Mouse (Mus musculus) thymus, adult 2 months (tissue): Measurements from ENCODE around the gene Lypd6. TPM values are rescaled to one million over a fixed set of nuclear protein-coding genes. Genes with fewer than 3 reads are reported as not detected.

ENCODE experiments used
- DNase-seq: peaks from one replicate; pipeline ENCODE4 v3.0.0; 2021
- H3K27ac ChIP-seq: fragments of 200-500 bp; 2 replicates; pipeline ENCODE4 v1.5.1; 2012; ENCODE audit warnings: low read length, control low read depth; ENCODE audit not compliant: control insufficient read depth, insufficient read depth
- H3K27me3 ChIP-seq: fragments of 200-500 bp; 2 replicates; pipeline ENCODE4 v1.6.1; 2012; ENCODE audit warnings: mild to moderate bottlenecking, low read length, moderate library complexity, mixed read lengths; ENCODE audit not compliant: control insufficient read depth, insufficient read depth
- H3K36me3 ChIP-seq: fragments of 200-500 bp; 2 replicates; pipeline ENCODE4 v1.6.1; 2012; ENCODE audit warnings: mild to moderate bottlenecking, low read length, moderate library complexity; ENCODE audit not compliant: control insufficient read depth, insufficient read depth
- H3K4me1 ChIP-seq: fragments of 200-500 bp; replicated peaks from 2 replicates; pipeline ENCODE4 v1.6.1; 2012; ENCODE audit warnings: low read length; ENCODE audit not compliant: control insufficient read depth, insufficient read depth
- H3K4me3 ChIP-seq: fragments of 200-500 bp; 2 replicates; pipeline ENCODE4 v1.5.1; 2012; ENCODE audit warnings: mild to moderate bottlenecking, low read length, control low read depth, moderate library complexity; ENCODE audit not compliant: control insufficient read depth, insufficient read depth
- CTCF ChIP-seq: fragments of 200-500 bp; IDR thresholded peaks from 2 replicates; pipeline ENCODE4 v1.5.1; 2012; ENCODE audit warnings: mild to moderate bottlenecking, control low read depth, low read length, moderate library complexity, borderline replicate concordance; ENCODE audit not compliant: control insufficient read depth, poor library complexity, insufficient read depth; ENCODE audit errors: extremely low read depth
- POLR2A ChIP-seq: fragments of 200-500 bp; IDR thresholded peaks from 2 replicates; pipeline ENCODE4 v1.6.1; 2012; ENCODE audit warnings: mild to moderate bottlenecking, low read length, control low read depth, moderate library complexity; ENCODE audit not compliant: control insufficient read depth, poor library complexity, insufficient read depth; ENCODE audit errors: extremely low read depth
- WGBS: fragments of 180-500 bp; shearing (Covaris S2); methylation state at CpG from one replicate; pipeline ENCODE4 v1.1.7; 2018; 5-methylcytosine and 5-hydroxymethylcytosine counted together
- polyA plus RNA-seq: library from polyadenylated mRNA; depleted of rRNA; stranded (reverse); fragments of >200 nt; gene quantifications from 2 replicates; pipeline ENCODE4 v1.2.3, GENCODE M21; 2012

Gene Lypd6
- polyA plus RNA-seq, 1 experiment, result 1.2 TPM

DNA sequence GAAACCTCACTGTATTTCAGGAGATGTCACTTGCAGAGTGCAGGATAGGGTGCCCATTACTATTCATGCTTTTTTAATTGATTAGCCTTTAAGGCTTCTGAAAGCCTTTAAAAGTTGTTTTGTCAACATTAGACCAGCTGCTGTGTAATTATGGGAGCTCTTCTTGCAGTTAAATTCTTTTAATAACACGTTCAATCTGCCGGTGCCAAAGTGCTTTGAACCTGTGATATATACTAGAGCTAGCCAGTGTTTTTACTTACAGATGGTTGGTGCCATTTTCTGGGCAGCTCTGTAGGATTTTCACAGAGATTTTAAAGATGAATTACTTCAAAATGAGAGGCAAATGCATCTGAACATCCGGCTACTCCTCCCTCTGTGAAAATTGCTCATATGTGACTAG is 21.5 kb downstream of the Lypd6 start:
- WGBS, result 98% methylated on average over 3 of the region's 3 CpGs
- no peak overlapping the region for H3K4me3 ChIP-seq
- H3K36me3 ChIP-seq, result no peaks in the 10 kb centered on the region
- no peak for DNase-seq
- no peak for TF ChIP-seq POLR2A
- no peak for TF ChIP-seq CTCF
- no peaks in the 10 kb centered on the region for H3K4me1 ChIP-seq
- no peak overlapping the region for H3K27ac ChIP-seq
- no peaks in the 10 kb centered on the region for H3K27me3 ChIP-seq

DNA sequence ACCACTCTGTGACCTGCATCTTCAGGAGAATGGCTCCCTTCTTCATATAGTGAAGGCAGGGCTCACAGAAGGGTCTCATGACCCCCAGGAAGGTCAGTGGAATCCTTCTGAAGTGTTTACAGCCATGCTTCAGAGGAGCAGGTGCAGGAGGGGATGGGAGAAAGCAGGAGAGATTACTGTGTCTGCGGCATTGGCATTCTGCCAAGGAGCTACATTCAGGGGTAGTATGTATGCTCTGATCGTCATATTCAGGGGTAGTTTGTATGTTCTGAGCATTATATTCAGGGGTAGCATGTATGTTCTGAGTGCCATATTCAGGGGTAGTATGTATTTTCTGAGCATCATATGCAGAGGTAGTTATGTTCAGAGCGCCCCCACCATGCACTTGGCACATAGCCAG is 30.1 kb downstream of the Lypd6 start:
- no peaks in the 10 kb centered on the region for H3K27me3 ChIP-seq
- H3K4me3 ChIP-seq, result no peak overlapping the region
- TF ChIP-seq CTCF (no peak), POLR2A (no peak)
- no peak for DNase-seq
- no peaks in the 10 kb centered on the region for H3K36me3 ChIP-seq
- H3K4me1 ChIP-seq, result no peaks in the 10 kb centered on the region
- no peak overlapping the region for H3K27ac ChIP-seq
- WGBS, result 78% methylated on average over 3 of the region's 3 CpGs

DNA sequence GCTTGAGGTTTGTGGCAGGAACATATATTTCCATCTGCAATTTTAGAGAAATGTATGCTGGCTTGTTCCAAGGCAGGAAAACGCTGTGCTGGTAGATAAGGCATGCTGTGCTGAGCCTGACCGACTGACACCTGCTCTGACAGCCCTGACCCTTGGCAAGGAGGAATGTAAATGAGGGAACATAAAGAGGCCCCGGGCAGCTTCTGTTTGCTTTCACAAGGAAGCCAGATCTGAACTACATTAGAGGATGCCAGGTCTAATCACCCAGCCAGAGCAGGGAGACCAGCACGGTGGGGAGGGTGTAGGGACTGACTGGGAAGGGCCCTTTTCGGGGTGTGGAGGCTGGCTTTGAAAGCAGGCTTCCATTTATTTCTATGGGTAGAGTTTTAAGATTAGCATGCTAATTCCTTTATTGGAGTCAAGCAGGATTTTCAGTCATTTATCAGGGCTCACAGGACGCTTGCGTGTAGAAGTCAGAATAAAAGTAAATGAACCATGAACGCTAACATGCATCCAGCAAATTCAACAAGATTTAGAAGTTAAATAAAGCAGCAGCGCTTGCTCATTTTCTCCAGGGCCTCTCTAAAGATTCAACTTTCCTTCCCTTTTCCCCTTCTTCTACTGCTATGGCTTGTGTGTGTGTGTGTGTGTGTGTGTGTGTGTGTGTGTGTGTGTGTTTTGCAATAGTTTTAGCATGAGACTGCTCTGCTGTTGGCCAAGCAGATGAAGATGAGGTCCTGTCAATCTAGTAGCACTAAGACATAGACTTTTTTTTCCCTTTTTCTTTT is 34.3 kb downstream of the Lypd6 start:
- no peaks in the 10 kb centered on the region for H3K27me3 ChIP-seq
- DNase-seq, result no peak
- no peak overlapping the region for H3K4me3 ChIP-seq
- WGBS, result 52% methylated on average over 9 of the region's 9 CpGs
- H3K27ac ChIP-seq, result no peak overlapping the region
- no peaks in the 10 kb centered on the region for H3K36me3 ChIP-seq
- H3K4me1 ChIP-seq, result no peaks in the 10 kb centered on the region
- TF ChIP-seq POLR2A (no peak), CTCF (no peak)

DNA sequence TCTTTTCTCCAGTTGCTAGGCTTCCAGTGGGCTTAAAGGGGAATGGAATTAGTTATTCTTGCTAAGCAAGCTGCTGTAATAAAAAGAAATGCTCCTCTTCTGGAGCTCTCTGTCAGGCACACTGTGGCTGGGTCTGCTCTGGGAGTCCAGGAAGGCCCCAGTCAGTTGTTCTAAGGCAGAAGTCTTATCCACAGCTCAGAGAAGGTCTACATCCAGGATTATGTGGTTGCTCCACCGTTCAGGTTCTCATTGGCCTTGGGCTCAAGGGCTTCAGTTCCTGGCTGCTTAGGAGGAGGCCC is 34.9 kb downstream of the Lypd6 start:
- no peak for DNase-seq
- Histone ChIP-seq H3K27ac (no peak overlapping the region), H3K27me3 (no peaks in the 10 kb centered on the region), H3K36me3 (no peaks in the 10 kb centered on the region), H3K4me3 (no peak overlapping the region), H3K4me1 (no peaks in the 10 kb centered on the region)
- no peak for TF ChIP-seq POLR2A
- TF ChIP-seq CTCF, result no peak
- 89% methylated on average over 1 of the region's 1 CpGs for WGBS

DNA sequence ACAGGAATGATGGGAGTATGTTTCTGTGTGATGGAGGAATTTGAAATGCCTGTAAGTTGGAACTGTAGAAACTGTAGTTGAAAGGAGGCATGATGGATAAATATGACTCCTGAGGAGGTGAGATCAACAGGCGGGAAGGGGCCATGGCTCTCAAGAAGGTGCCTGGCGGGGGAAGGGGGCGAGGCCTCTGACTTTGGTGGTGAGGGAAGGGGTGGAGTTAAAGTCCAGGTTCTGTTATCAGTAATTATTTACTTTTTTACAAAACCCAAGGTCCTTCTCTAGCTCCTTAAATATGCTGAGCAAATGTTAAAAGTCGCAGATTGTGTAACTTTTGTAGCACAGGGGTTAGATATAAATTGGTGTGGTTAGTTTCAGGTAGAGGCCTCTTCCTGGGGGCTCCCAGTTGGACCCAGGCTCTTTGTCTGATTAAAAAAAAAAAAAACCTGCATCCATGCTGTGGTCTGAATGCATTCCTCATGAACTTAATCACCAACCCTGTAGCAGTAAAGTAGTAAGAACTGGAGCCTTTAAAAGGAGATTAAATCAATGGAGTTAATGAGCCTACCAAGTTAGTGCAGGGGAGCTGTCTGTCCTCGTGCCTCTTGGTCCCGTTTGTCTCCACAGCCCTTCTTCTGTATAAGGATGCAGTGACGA is 37.7 kb downstream of the Lypd6 start:
- 93% methylated on average over 7 of the region's 7 CpGs for WGBS
- Histone ChIP-seq H3K36me3 (no peaks in the 10 kb centered on the region), H3K27ac (no peak overlapping the region), H3K4me3 (no peak overlapping the region), H3K4me1 (no peaks in the 10 kb centered on the region), H3K27me3 (no peaks in the 10 kb centered on the region)
- DNase-seq, result no peak
- no peak for TF ChIP-seq CTCF
- no peak for TF ChIP-seq POLR2A

DNA sequence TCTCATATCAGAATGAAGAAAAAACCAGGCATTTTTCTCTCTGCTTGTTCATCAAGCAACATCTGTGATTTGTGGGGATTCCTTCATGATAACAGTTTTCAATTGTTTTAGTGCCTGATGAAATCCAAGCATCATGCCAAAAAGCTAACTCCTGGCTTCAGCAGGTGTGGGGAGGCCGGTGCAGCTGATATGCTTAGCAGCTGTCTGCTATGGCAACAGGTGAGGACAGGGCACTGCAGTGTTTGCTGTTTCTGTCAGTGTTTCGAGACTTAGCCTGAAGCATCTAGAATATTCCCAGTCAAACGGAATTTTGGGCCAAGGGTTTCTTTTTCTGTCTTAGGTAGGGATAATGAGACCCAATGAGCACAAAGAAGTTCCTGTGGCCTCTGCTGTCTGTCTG is 39.4 kb downstream of the Lypd6 start:
- TF ChIP-seq CTCF (no peak), POLR2A (no peak)
- H3K4me3 ChIP-seq, result no peak overlapping the region
- DNase-seq, result no peak
- no peak overlapping the region for H3K27ac ChIP-seq
- H3K27me3 ChIP-seq, result no peaks in the 10 kb centered on the region
- 90% methylated on average over 3 of the region's 3 CpGs for WGBS
- no peaks in the 10 kb centered on the region for H3K4me1 ChIP-seq
- no peaks in the 10 kb centered on the region for H3K36me3 ChIP-seq
